Mouse (Mus musculus) midbrain, embryonic 11.5 days (tissue): Measurements from ENCODE around the gene Kif21b. TPM values are rescaled to one million over a fixed set of nuclear protein-coding genes. Genes with fewer than 3 reads are reported as not detected.

Experiments used
- ATAC-seq: fragments of 200-750 bp; cut with Nextera tagmentation; 2 replicates; pipeline ENCODE4 v1.8.0; 2017; ENCODE audit warnings: moderate TSS enrichment, moderate library complexity; ENCODE audit not compliant: low FRiP score
- DNase-seq: peaks from one replicate; pipeline ENCODE4 v3.0.0; 2015; ENCODE audit warnings: low spot score; ENCODE audit errors: missing footprints
- H3K27ac ChIP-seq: fragments of 300-500 bp; sonication (generic); 2 replicates; pipeline ENCODE4 v1.5.1; 2014; ENCODE audit warnings: low read depth, low read length
- H3K27me3 ChIP-seq: fragments of 300-500 bp; sonication (generic); 2 replicates; pipeline ENCODE4 v1.6.1; 2014; ENCODE audit warnings: mild to moderate bottlenecking, low read length, moderate library complexity, mixed read lengths; ENCODE audit not compliant: control insufficient read depth, insufficient read depth
- H3K36me3 ChIP-seq: fragments of 300-500 bp; sonication (generic); 2 replicates; pipeline ENCODE4 v1.6.1; 2014; ENCODE audit warnings: mild to moderate bottlenecking, low read length, moderate library complexity, mixed read lengths; ENCODE audit not compliant: control insufficient read depth, insufficient read depth
- H3K4me1 ChIP-seq: fragments of 300-500 bp; sonication (generic); 2 replicates; pipeline ENCODE4 v1.6.1; 2014; ENCODE audit warnings: low read length; ENCODE audit not compliant: control insufficient read depth, insufficient read depth
- H3K4me2 ChIP-seq: fragments of 300-500 bp; sonication (generic); 2 replicates; pipeline ENCODE4 v1.6.1; 2014; ENCODE audit warnings: mild to moderate bottlenecking, moderate library complexity
- H3K4me3 ChIP-seq: fragments of 300-500 bp; sonication (generic); 2 replicates; pipeline ENCODE4 v1.5.1; 2014; ENCODE audit warnings: low read depth, low read length
- H3K9ac ChIP-seq: fragments of 300-500 bp; sonication (generic); 2 replicates; pipeline ENCODE4 v1.6.1; 2014; ENCODE audit warnings: low read length
- H3K9me3 ChIP-seq: fragments of 300-500 bp; sonication (generic); 2 replicates; pipeline ENCODE4 v1.6.1; 2016; ENCODE audit warnings: low read length; ENCODE audit not compliant: control insufficient read depth
- WGBS: fragments of 180-500 bp; shearing (Covaris S2); extraction: QIAGEN DNeasy Blood & Tissue Kit; methylation state at CpG from one replicate; pipeline ENCODE4 v1.1.7; 2014; 5-methylcytosine and 5-hydroxymethylcytosine counted together
- polyA plus RNA-seq: library from polyadenylated mRNA; unstranded; fragments of >200 nt; fragmentation: Nextera tagmentation; extraction: Ambion mirVana; gene quantifications from 2 replicates; pipeline ENCODE4 v1.2.1, GENCODE M21; 2014

Gene Kif21b
- polyA plus RNA-seq, 1 experiment from 2014 or later = 11.9 TPM

DNA sequence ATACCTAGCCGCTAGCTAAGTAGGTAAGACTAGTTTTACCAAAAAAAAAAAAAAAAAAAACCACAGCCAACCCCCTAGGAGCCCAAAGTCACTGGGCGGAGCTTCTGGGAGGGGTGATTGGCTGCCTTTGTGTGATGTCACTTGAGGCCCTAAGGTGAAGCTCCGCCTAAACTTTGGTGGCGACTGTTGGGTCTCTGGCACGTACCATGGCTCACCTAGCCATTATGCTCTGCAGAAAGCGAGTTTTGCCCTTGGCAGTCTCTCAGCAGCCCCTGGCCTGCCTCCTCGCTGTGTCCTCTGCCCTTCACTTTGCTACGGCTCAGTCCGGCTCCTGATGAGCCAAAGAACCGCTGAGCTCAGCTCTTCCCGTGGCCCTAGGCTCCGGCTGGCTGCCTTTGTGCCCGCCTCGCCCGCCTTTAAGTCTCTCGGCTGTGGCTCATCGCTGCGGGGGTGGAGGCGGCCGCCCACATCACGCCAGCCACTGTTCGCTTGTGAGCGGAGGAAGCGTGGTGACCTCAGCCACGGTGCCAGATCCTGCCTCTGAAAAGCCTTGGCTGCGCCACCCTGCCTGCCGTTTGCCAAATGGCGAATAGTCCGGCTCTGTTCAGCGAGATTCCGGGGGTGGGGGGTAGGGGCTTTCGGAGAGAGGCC, 8.9 kb downstream of the Kif21b start:
- Histone ChIP-seq H3K4me1 (peaks cover 62% of the 10 kb centered on the region), H3K36me3 (no peaks in the 10 kb centered on the region), H3K4me2 (peak overlapping the region; percentile 87), H3K9me3 (no peaks in the 10 kb centered on the region), H3K27me3 (no peaks in the 10 kb centered on the region; the same call in 1 of the 2 replicates), H3K4me3 (peak overlapping the region; percentile 47), H3K27ac (peak overlapping the region; percentile 63), H3K9ac (peak overlapping the region; percentile 81)
- ATAC-seq (peak; percentile 45), DNase-seq (peak; percentile 96)
- whole genome bisulfite sequencing = under 1% methylated on average over 32 of the region's 32 CpGs

DNA sequence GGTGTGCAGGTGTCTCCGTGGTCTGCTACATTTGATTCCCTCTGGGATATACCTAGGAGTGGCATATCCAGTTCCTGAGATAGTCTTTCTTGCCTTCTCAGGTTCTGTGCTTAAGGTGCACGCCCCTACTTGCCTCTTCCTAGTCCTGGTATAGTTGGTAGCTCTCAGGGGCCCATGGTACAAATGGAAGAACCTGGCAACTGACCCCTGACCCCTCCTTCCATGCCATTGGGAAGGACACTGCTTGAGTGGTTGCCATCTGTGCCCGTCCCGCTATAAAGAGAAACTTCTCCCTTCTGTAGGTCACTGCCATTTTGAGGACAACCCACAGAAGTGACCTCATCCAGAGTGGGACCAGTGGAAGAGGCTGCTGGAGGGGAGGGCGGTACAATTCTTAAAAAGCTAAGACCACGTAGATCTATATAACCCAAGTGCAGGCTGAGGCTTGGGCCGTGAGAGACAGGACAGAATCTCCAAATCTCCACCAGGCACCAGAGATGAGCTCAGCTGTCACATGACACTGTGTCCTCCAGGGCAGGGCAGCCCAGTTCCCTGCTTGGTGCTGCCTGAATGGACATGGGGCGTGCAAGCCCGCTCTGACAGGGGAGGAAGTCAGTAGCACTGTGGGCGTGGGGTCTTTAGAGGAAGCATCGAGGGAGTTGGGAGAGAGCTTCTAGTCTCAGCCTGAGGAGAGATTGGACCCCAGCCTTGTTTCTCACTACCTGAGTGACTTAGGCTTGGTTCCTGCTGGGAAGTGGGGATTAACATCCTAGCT, 10.2 kb downstream of the Kif21b start:
- no peak for ATAC-seq
- DNase-seq = no peak
- H3K4me3 ChIP-seq = no peak overlapping the region
- H3K27me3 ChIP-seq = no peaks in the 10 kb centered on the region; the same call in 1 of the 2 replicates
- no peak overlapping the region for H3K9ac ChIP-seq
- H3K9me3 ChIP-seq = no peaks in the 10 kb centered on the region
- H3K27ac ChIP-seq = no peak overlapping the region
- H3K4me1 ChIP-seq = peaks cover 62% of the 10 kb centered on the region
- WGBS = 85% methylated on average over 11 of the region's 11 CpGs
- no peak overlapping the region for H3K4me2 ChIP-seq
- H3K36me3 ChIP-seq = no peaks in the 10 kb centered on the region

DNA sequence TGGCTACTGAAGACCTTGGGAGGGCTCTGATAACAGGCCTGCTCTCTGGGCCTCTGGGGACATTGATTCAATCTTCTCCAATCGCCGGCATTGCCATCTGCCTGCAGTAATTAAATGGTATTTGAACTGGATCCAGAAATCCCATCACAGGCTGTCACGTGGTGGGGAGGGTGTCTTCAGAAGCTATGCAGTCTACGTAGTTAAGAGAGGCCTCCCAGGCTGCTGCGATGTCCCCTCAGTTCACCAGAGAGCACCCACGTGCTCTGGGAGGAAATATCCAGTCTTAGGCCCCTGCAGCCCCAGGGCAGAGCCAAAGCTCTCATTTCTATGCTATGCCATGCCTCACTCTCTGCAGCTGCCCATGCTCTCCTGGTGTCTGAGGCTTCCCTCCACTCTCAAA, 11.1 kb downstream of the Kif21b start:
- 49% methylated on average over 6 of the region's 6 CpGs for WGBS
- no peak overlapping the region for H3K4me2 ChIP-seq
- H3K4me1 ChIP-seq = peaks cover 52% of the 10 kb centered on the region

DNA sequence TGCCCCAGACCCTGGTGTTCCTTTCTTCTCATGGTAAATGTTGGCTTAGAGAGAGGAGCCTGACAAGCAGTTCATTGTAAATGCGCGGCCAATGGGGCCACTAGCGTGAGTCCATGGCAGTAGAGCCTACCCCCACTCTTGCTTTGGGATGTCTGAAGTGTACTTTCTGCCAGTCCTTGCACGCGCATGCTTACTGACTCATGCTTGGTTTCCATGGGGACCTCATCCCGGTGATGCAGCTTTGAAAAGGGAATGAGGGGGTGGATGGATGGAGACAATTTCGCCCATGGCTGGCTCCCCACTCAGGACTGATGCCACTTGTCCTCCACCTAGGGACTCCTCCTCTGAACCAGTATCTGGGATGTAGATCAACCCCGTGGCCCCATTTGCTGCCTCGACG, 12.3 kb downstream of the Kif21b start:
- Histone ChIP-seq H3K27ac (no peak overlapping the region), H3K9ac (no peak overlapping the region), H3K4me3 (no peak overlapping the region), H3K27me3 (no peaks in the 10 kb centered on the region; the same call in 1 of the 2 replicates), H3K4me2 (no peak overlapping the region), H3K4me1 (peaks cover 40% of the 10 kb centered on the region), H3K9me3 (no peaks in the 10 kb centered on the region), H3K36me3 (peaks cover 3% of the 10 kb centered on the region; the same call in 1 of the 2 replicates)
- WGBS = 64% methylated on average over 10 of the region's 10 CpGs
- peak; percentile 9; the same call in 1 of the 2 replicates for ATAC-seq
- no peak for DNase-seq

More for the DNA sequence above, 11.1 kb downstream of the Kif21b start:
- H3K9me3 ChIP-seq = no peaks in the 10 kb centered on the region
- H3K36me3 ChIP-seq = no peaks in the 10 kb centered on the region
- no peak overlapping the region for H3K9ac ChIP-seq
- ATAC-seq (peak; percentile 75), DNase-seq (no peak)
- H3K4me3 ChIP-seq = no peak overlapping the region
- H3K27me3 ChIP-seq = no peaks in the 10 kb centered on the region; the same call in 1 of the 2 replicates
- H3K27ac ChIP-seq = no peak overlapping the region

DNA sequence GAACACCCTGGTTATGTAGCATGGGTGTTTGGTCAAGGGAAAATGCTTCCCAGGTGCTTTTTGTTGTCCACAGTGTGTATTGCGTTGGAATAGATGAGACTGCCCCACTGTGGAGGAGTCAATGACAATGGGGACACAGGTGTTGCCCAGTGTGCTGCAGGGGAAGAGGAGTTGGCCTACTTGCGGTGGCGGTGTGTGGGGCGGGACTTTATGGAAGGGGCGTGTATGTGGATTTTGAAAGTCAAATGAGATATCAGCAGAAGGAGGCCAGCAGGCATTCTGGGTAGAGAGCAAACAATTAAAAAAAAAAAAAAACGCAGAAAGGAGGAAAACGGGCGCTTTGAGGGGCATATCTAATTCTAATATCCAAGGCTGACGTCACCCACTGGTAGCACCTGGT, 18.5 kb downstream of the Kif21b start:
- Histone ChIP-seq H3K9me3 (no peaks in the 10 kb centered on the region), H3K27ac (no peak overlapping the region), H3K4me3 (no peak overlapping the region), H3K36me3 (peaks cover 11% of the 10 kb centered on the region; the same call in 1 of the 2 replicates), H3K27me3 (no peaks in the 10 kb centered on the region), H3K4me1 (no peaks in the 10 kb centered on the region), H3K4me2 (no peak overlapping the region), H3K9ac (no peak overlapping the region)
- ATAC-seq (no peak), DNase-seq (no peak)
- 94% methylated on average over 9 of the region's 9 CpGs for WGBS

DNA sequence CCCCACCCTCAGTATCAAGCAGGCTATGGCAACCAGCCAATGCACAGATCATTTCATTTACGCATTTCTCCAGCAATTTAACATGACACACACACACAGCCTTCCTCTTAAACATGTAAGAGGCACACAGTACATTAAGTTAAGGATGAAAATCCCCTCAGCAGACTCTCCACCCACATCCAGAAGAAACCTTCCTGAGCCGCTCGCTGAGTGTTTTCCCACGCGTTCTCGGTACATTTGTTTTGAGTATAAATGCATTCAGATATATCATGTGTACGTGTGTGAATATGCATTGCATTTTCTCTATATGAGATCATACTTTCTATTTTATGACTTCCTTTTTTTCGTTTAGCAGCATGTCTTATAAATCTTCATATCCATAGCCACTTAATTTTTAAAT, 20.2 kb downstream of the Kif21b start:
- peaks cover 16% of the 10 kb centered on the region; the same call in 1 of the 2 replicates for H3K36me3 ChIP-seq
- DNase-seq = no peak

DNA sequence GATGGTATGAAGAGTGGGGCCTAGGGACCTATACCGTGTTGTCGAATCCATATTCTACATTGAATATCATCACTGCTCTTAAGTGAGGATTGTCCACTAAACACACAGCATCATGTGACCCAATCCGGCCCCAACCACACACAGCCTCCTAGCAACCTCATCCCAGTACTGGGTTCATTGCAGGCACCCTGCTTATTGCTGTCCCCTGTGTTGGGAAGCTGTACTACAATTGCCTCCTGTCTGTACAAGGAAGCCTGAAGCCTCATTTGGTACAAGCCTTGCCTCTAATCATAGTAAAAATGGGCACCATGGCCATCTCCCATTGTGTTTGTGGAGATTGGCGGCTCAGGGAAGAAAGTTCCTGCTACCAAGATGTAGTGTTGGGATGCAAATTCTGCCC, 25.1 kb downstream of the Kif21b start:
- no peaks in the 10 kb centered on the region for H3K4me1 ChIP-seq
- H3K9ac ChIP-seq = no peak overlapping the region
- H3K36me3 ChIP-seq = peaks cover 18% of the 10 kb centered on the region
- WGBS = 94% methylated on average over 4 of the region's 4 CpGs
- no peak overlapping the region for H3K27ac ChIP-seq
- no peak overlapping the region for H3K4me3 ChIP-seq
- H3K27me3 ChIP-seq = no peaks in the 10 kb centered on the region
- no peak for DNase-seq
- no peak overlapping the region for H3K4me2 ChIP-seq
- ATAC-seq = no peak
- no peaks in the 10 kb centered on the region for H3K9me3 ChIP-seq

More for the DNA sequence above, 20.2 kb downstream of the Kif21b start:
- H3K4me2 ChIP-seq = no peak overlapping the region
- H3K4me1 ChIP-seq = no peaks in the 10 kb centered on the region
- no peak overlapping the region for H3K9ac ChIP-seq
- H3K27ac ChIP-seq = no peak overlapping the region
- H3K27me3 ChIP-seq = no peaks in the 10 kb centered on the region
- no peak overlapping the region for H3K4me3 ChIP-seq
- H3K9me3 ChIP-seq = no peaks in the 10 kb centered on the region
- ATAC-seq = no peak
- WGBS = 93% methylated on average over 8 of the region's 8 CpGs

DNA sequence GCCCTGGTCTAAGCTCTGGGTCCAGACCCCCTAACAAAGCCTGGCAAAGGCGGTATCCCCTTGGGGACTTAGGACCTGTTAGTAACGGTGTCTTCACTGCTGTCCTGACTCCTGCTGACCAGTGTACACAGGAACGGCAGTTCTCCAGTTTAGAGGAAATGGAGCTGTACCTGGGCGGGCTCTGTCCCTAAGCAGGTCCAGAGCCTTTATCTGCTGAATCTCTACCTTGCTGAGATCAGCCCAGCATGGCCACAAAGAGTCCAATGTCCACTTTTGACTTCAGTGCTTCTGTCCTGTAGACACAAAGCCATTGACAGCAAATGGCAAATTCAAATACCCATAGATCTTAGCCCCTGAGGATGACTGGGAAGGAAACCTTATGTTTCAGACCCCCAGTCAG, 25.8 kb downstream of the Kif21b start:
- Histone ChIP-seq H3K4me2 (no peak overlapping the region), H3K27ac (no peak overlapping the region), H3K27me3 (no peaks in the 10 kb centered on the region), H3K4me1 (no peaks in the 10 kb centered on the region), H3K36me3 (peaks cover 17% of the 10 kb centered on the region), H3K9ac (no peak overlapping the region), H3K4me3 (no peak overlapping the region), H3K9me3 (no peaks in the 10 kb centered on the region)
- WGBS = 93% methylated on average over 4 of the region's 4 CpGs
- ATAC-seq (no peak), DNase-seq (no peak)

DNA sequence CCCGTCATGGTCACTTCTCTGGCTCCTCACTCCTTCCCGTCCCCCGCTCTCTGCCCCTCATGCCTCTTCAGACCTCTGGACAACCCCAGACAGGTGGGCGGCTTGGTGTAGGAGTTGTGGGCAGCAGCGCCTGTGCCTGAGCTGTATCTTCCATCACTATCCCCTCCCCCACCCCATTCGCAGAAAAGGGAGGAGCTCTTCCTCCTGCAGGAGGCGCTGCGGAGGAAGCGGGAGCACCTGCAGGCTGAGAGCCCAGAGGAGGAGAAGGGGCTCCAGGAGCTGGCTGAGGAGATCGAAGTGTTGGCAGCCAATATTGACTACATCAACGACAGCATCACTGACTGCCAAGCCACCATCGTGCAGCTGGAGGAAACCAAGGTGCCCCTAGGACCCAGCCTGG, 28.6 kb downstream of the Kif21b start:
- H3K4me1 ChIP-seq = no peaks in the 10 kb centered on the region
- H3K9ac ChIP-seq = no peak overlapping the region
- WGBS = 44% methylated on average over 11 of the region's 12 CpGs
- H3K27ac ChIP-seq = no peak overlapping the region
- peaks cover 16% of the 10 kb centered on the region for H3K36me3 ChIP-seq
- H3K4me3 ChIP-seq = no peak overlapping the region
- H3K4me2 ChIP-seq = no peak overlapping the region
- ATAC-seq (no peak), DNase-seq (no peak)
- H3K27me3 ChIP-seq = no peaks in the 10 kb centered on the region
- no peaks in the 10 kb centered on the region for H3K9me3 ChIP-seq
